30 mouse cellular contexts compared by ENCODE assay signal in the genomic region with DNA sequence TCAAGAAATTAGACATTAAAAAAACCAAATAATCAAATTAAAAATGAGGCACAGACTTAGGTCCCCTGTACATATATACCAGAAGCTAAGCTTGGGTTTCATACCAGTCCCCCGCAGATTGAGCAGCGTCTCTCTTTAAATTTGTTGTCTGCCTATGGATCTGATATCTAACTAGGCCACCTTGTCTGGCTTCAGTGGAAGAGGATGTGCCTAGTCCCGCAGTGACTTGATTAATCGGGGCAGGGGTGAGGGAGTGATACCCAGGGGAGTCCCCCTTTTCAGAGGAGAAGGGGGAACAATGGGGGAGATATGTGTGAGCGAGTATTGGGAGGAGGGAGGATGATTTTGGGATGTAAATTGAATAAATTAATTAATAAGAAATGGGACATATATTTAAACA.
"Had no signal": no experiment of that assay in that cellular context is flagged by ENCODE, and none has a peak within 500 bp of the region (broad histone marks: within the 10 kb centered on the region; RNA-seq: fewer than 3 reads in every experiment).

No protein-coding gene starts in this region.

- H3K27me3 ChIP-seq: heart, embryonic 12.5 days; heart, embryonic 13.5 days; heart, embryonic 15.5 days; hindbrain, embryonic 12.5 days; hindbrain, embryonic 13.5 days; hindbrain, embryonic 15.5 days; intestine, embryonic 15.5 days; kidney, embryonic 15.5 days had no signal

- H3K9me3 ChIP-seq: heart, embryonic 13.5 days; heart, embryonic 15.5 days; hindbrain, embryonic 10.5 days; hindbrain, embryonic 15.5 days; intestine, embryonic 15.5 days had no signal

- H3K4me3 ChIP-seq: heart, embryonic 12.5 days; heart, embryonic 13.5 days; heart, embryonic 15.5 days; hindbrain, embryonic 10.5 days; hindbrain, embryonic 12.5 days; hindbrain, embryonic 13.5 days; hindbrain, embryonic 15.5 days; intestine, embryonic 15.5 days; kidney, embryonic 15.5 days; layer of hippocampus, adult 2 months; left cerebral cortex, adult 2 months had no signal

- H3K9ac ChIP-seq: heart, embryonic 12.5 days; heart, embryonic 13.5 days; heart, embryonic 15.5 days; hindbrain, embryonic 12.5 days; hindbrain, embryonic 13.5 days; hindbrain, embryonic 14.5 days; hindbrain, embryonic 15.5 days; intestine, embryonic 15.5 days; kidney, embryonic 15.5 days had no signal

- DNase-seq: heart, postnatal 10 days; heart, postnatal 14 days; heart, postnatal 36 days; heart, postnatal 4 days; kidney, adult 11 months; kidney, adult 18-20 months; kidney, adult 2 months; kidney, adult 8-10 months; kidney, adult 9 months; kidney, postnatal 10 days; kidney, postnatal 14 days; kidney, postnatal 25 days; kidney, postnatal 36 days; kidney, postnatal 4 days; layer of hippocampus, adult 9-11 months; layer of hippocampus, postnatal 36 days had no signal

- H3K27ac ChIP-seq: heart, embryonic 13.5 days; heart, embryonic 15.5 days; hindbrain, embryonic 10.5 days; hindbrain, embryonic 12.5 days; hindbrain, embryonic 13.5 days; hindbrain, embryonic 14.5 days; hindbrain, embryonic 15.5 days; hindbrain, postnatal 0 days; intestine, embryonic 15.5 days; kidney, embryonic 15.5 days; kidney, postnatal 0 days; layer of hippocampus, adult 2 months; left cerebral cortex, adult 2 months had no signal

- H3K36me3 ChIP-seq: heart, embryonic 12.5 days; heart, embryonic 13.5 days; heart, embryonic 15.5 days; hindbrain, embryonic 10.5 days; hindbrain, embryonic 12.5 days; intestine, embryonic 15.5 days; kidney, embryonic 15.5 days had no signal

- H3K4me1 ChIP-seq: heart, embryonic 12.5 days; heart, embryonic 13.5 days; heart, embryonic 15.5 days; hindbrain, embryonic 10.5 days; hindbrain, embryonic 12.5 days; hindbrain, embryonic 13.5 days; hindbrain, embryonic 15.5 days; intestine, embryonic 15.5 days; kidney, embryonic 15.5 days had no signal
